Mouse (Mus musculus): Measurements from ENCODE around the gene Ttll5.

- TF ChIP-seq MYC (IDR thresholded peaks at IDR 0.05; ENCODE audit: low read depth, low read length) (no peak), KAT2A (conservative IDR thresholded peaks at IDR 0.05; ENCODE audit: low read depth, low read length) (no peak), POLR2A (IDR thresholded peaks at IDR 0.05; ENCODE audit: control insufficient read depth in 1 of 2, insufficient read depth in 1 of 2, low read depth in 1 of 2, low read length in 2 of 2, poor library complexity in 1 of 2) (no peak)
Observed at GRCm38 (mm10) chr12:85885024-85885423, 60.6 kb downstream of the Ttll5 start.
